Mouse (Mus musculus): ENCODE measurements around the gene Gm16253. TPM values are rescaled to one million over a fixed set of nuclear protein-coding genes. Genes with fewer than 3 reads are reported as not detected.
"Not testable (repeated sequence)": the region's sequence is repeated elsewhere in the genome, so short reads cannot be mapped to it uniquely, and the experiment has no call there.

Gene Gm16253
- polyA plus RNA-seq, 1 experiment: not detected

DNA sequence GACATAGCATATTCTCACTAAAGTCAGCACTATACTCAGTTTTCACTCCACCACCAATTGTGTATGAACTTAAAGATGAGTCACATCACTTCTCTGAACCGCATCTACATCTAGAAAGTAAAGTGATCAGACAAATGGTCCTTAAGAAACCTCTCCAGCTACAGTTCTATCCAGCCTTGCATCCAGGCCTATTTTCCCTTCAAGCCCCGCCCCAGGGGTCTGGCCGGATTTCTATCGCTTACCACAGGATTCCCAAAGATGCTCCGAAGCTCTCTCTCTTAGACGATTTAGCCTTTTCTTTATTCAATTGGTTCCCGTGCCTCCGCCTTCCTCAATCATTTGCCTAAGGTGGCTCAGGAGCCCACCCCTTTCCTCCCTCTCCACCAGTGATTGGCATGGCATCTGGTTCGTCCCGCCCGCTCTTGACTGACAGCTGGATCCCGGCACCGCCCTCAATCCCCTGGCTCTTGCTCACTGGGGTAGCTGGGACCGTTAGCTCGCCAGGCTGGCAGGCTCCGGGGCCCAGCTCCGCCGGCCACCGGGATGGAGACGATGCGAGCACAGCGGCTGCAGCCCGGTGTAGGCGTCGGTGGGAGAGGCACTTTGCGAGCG is 24.0 kb downstream of the Gm16253 start, which contains the start of gene Lix1l:
Gene Lix1l, plus strand, starts transcription at position 511 of the 612 bp plus-strand sequence.
- Histone ChIP-seq H3K36me3 (ENCODE audit: control insufficient read depth) (no peaks in the 10 kb centered on the region), H3K4me1 (ENCODE audit: control insufficient read depth) (peaks cover 20% of the 10 kb centered on the region), H3K9me3 (ENCODE audit: control insufficient read depth, low read length) (peaks cover 12% of the 10 kb centered on the region), H3K27me3 (ENCODE audit: control insufficient read depth) (peaks cover 82% of the 10 kb centered on the region), H3K4me3 (replicated peaks) (peak within 1 kb of the TSS; percentile 60)
- TF ChIP-seq TAL1 (IDR thresholded peaks at IDR 0.05; ENCODE audit: low read length): no peak
- TF ChIP-seq GATA1 (IDR thresholded peaks at IDR 0.05; ENCODE audit: low read length): no peak

DNA sequence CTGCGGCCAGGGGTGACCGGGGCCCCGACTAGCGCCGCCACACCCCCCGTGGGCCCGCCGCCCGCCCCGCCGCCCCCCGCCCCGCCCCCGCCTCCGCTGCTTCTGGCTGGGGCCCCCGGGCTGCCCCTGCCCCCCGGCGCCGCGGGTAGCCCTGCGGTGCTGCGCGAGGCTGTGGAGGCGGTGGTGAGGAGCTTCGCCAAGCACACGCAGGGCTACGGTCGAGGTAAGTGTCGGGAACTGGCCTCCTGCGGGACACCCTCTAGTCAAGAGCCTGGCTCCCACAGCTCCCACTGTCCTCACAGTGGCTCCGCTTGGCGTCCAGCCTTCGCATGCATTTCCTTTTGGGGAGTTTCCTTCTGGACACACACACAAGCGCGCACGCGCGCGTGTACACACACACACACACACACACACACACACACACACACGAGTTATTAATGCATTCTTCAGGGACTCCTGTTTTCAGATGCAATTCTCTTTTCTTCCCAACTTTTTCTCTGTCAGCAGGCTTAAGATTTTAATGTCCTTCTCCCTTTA is 24.5 kb downstream of the Gm16253 start:
- TF ChIP-seq GATA1 (IDR thresholded peaks at IDR 0.05; ENCODE audit: low read length) (no peak), TAL1 (IDR thresholded peaks at IDR 0.05; ENCODE audit: low read length) (no peak)
- Histone ChIP-seq H3K27me3 (ENCODE audit: control insufficient read depth) (peaks cover 76% of the 10 kb centered on the region), H3K4me1 (ENCODE audit: control insufficient read depth) (peaks cover 20% of the 10 kb centered on the region), H3K4me3 (replicated peaks) (peak overlapping the region; percentile 60), H3K36me3 (ENCODE audit: control insufficient read depth) (no peaks in the 10 kb centered on the region), H3K9me3 (ENCODE audit: control insufficient read depth, low read length) (peaks cover 12% of the 10 kb centered on the region)

- H3K36me3 ChIP-seq (ENCODE audit: control insufficient read depth): no peaks in the 10 kb centered on the region
- TF ChIP-seq TAL1 (IDR thresholded peaks at IDR 0.05; ENCODE audit: low read length): no peak
- no peak for TF ChIP-seq GATA1 (IDR thresholded peaks at IDR 0.05; ENCODE audit: low read length)
- peaks cover 17% of the 10 kb centered on the region for H3K4me1 ChIP-seq (ENCODE audit: control insufficient read depth)
- peaks cover 12% of the 10 kb centered on the region for H3K9me3 ChIP-seq (ENCODE audit: control insufficient read depth, low read length)
- no peak overlapping the region for H3K4me3 ChIP-seq (replicated peaks)
- H3K27me3 ChIP-seq (ENCODE audit: control insufficient read depth): peaks cover 68% of the 10 kb centered on the region
Measured at GRCm38 (mm10) chr3:96601941-96602703, 25.3 kb downstream of the Gm16253 start.

DNA sequence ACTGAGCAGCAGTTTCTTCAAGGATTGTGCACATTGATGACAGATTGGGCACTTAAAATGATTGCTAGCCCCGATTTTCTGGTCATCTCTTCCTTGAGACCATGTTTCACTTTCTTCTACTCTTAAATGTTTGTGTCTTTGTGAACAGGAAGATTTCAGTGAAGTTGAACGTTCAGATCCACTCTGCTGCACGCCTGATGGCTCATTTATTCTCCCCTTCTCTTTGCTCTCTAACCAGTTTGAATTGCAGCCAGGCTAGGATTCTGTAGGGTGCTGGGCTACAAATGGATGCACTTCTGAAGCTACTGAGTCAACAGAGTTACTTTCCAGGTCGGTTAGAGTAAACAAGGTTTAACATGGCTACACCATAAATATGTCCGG is 25.9 kb downstream of the Gm16253 start:
- TF ChIP-seq GATA1 (IDR thresholded peaks at IDR 0.05; ENCODE audit: low read length) (no peak), TAL1 (IDR thresholded peaks at IDR 0.05; ENCODE audit: low read length) (no peak)
- H3K27me3 ChIP-seq (ENCODE audit: control insufficient read depth): peaks cover 63% of the 10 kb centered on the region
- peaks cover 12% of the 10 kb centered on the region for H3K4me1 ChIP-seq (ENCODE audit: control insufficient read depth)
- no peaks in the 10 kb centered on the region for H3K36me3 ChIP-seq (ENCODE audit: control insufficient read depth)
- no peak overlapping the region for H3K4me3 ChIP-seq (replicated peaks)
- peaks cover 8% of the 10 kb centered on the region for H3K9me3 ChIP-seq (ENCODE audit: control insufficient read depth, low read length)

- Histone ChIP-seq H3K36me3 (ENCODE audit: control insufficient read depth) (no peaks in the 10 kb centered on the region), H3K27me3 (ENCODE audit: control insufficient read depth) (peaks cover 56% of the 10 kb centered on the region), H3K9me3 (ENCODE audit: control insufficient read depth, low read length) (peaks cover 6% of the 10 kb centered on the region; the same call in 1 of the 2 replicates), H3K4me1 (ENCODE audit: control insufficient read depth) (peaks cover 9% of the 10 kb centered on the region), H3K4me3 (replicated peaks) (no peak overlapping the region)
- TF ChIP-seq GATA1 (IDR thresholded peaks at IDR 0.05; ENCODE audit: low read length) (no peak), TAL1 (IDR thresholded peaks at IDR 0.05; ENCODE audit: low read length) (no peak)
Measured at GRCm38 (mm10) chr3:96603311-96603710, 26.5 kb downstream of the Gm16253 start.

GRCm38 (mm10) chr3:96606007-96606406 is 29.2 kb downstream of the Gm16253 start:
- not testable (repeated sequence) for H3K9me3 ChIP-seq (ENCODE audit: control insufficient read depth, low read length); H3K4me1 ChIP-seq (ENCODE audit: control insufficient read depth); H3K36me3 ChIP-seq (ENCODE audit: control insufficient read depth); H3K4me3 ChIP-seq (replicated peaks)
- peaks cover 29% of the 10 kb centered on the region for H3K27me3 ChIP-seq (ENCODE audit: control insufficient read depth)

DNA sequence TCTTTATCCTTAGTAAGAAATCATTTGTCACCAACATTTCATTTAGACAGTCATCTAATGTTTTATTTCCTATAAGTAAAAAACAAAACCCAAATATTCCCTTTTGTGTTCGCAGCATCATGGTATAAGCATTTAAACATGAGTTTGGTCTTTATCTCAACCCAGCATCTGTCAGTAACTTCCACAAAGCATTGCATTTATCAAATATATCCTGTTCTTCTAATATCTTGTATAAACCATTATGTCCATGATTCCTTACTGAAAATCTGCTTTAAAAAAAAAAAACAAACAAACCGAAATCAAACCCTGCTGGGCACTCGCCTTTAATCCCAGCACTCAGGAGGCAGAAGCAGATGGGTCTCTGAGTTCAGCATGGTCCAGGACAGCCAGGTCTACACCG is 29.8 kb downstream of the Gm16253 start:
- no peaks in the 10 kb centered on the region for H3K36me3 ChIP-seq (ENCODE audit: control insufficient read depth)
- H3K9me3 ChIP-seq (ENCODE audit: control insufficient read depth, low read length): no peaks in the 10 kb centered on the region
- H3K4me1 ChIP-seq (ENCODE audit: control insufficient read depth): no peaks in the 10 kb centered on the region
- H3K4me3 ChIP-seq (replicated peaks): no peak overlapping the region
- no peak for TF ChIP-seq GATA1 (IDR thresholded peaks at IDR 0.05; ENCODE audit: low read length)
- TF ChIP-seq TAL1 (IDR thresholded peaks at IDR 0.05; ENCODE audit: low read length): no peak
- H3K27me3 ChIP-seq (ENCODE audit: control insufficient read depth): peaks cover 23% of the 10 kb centered on the region

GRCm38 (mm10) chr3:96617941-96618340 is 41.2 kb downstream of the Gm16253 start:
- TF ChIP-seq TAL1 (IDR thresholded peaks at IDR 0.05; ENCODE audit: low read length): no peak
- Histone ChIP-seq H3K9me3 (ENCODE audit: control insufficient read depth, low read length) (no peaks in the 10 kb centered on the region), H3K27me3 (ENCODE audit: control insufficient read depth) (no peaks in the 10 kb centered on the region), H3K4me3 (replicated peaks) (no peak overlapping the region), H3K36me3 (ENCODE audit: control insufficient read depth) (peaks cover 12% of the 10 kb centered on the region), H3K4me1 (ENCODE audit: control insufficient read depth) (peaks cover 2% of the 10 kb centered on the region; the same call in 1 of the 2 replicates)

GRCm38 (mm10) chr3:96623201-96623600 is 46.4 kb downstream of the Gm16253 start:
- peaks cover 26% of the 10 kb centered on the region for H3K36me3 ChIP-seq (ENCODE audit: control insufficient read depth)

More at GRCm38 (mm10) chr3:96623201-96623600, 46.4 kb downstream of the Gm16253 start:
- no peaks in the 10 kb centered on the region for H3K4me1 ChIP-seq (ENCODE audit: control insufficient read depth)
- TF ChIP-seq TAL1 (IDR thresholded peaks at IDR 0.05; ENCODE audit: low read length) (no peak), GATA1 (IDR thresholded peaks at IDR 0.05; ENCODE audit: low read length) (no peak)
- H3K27me3 ChIP-seq (ENCODE audit: control insufficient read depth): no peaks in the 10 kb centered on the region
- H3K9me3 ChIP-seq (ENCODE audit: control insufficient read depth, low read length): no peaks in the 10 kb centered on the region
- H3K4me3 ChIP-seq (replicated peaks): no peak overlapping the region

All from erythroblast, embryonic 14.5 days (primary cell).